Mouse (Mus musculus) midbrain, embryonic 10.5 days (tissue): ENCODE measurements around the gene Tmem243. TPM values are rescaled to one million over a fixed set of nuclear protein-coding genes. Genes with fewer than 3 reads are reported as not detected.

Experiments used
- DNase-seq: peaks from one replicate; pipeline ENCODE4 v3.0.0-alpha.2; 2017; ENCODE audit warnings: low spot score
- H3K27ac ChIP-seq: fragments of 300-500 bp; sonication (generic); replicated peaks from 2 replicates; pipeline ENCODE4 v1.5.1; 2016; ENCODE audit warnings: mild to moderate bottlenecking
- H3K27me3 ChIP-seq: fragments of 300-500 bp; sonication (generic); 2 replicates; pipeline ENCODE4 v1.6.1; 2016; ENCODE audit warnings: low read depth, mild to moderate bottlenecking; ENCODE audit not compliant: poor library complexity, severe bottlenecking
- H3K36me3 ChIP-seq: fragments of 300-500 bp; sonication (generic); 2 replicates; pipeline ENCODE4 v1.6.1; 2016; ENCODE audit warnings: mild to moderate bottlenecking, moderate library complexity
- H3K4me1 ChIP-seq: fragments of 300-500 bp; sonication (generic); 2 replicates; pipeline ENCODE4 v1.6.1; 2016
- H3K4me3 ChIP-seq: fragments of 300-500 bp; sonication (generic); 2 replicates; pipeline ENCODE4 v1.5.1; 2016; ENCODE audit warnings: mild to moderate bottlenecking, moderate library complexity
- H3K9me3 ChIP-seq: fragments of 300-500 bp; sonication (generic); replicated peaks from 2 replicates; pipeline ENCODE4 v1.6.1; 2016; ENCODE audit warnings: mild to moderate bottlenecking
- whole genome bisulfite sequencing: fragments of 180-500 bp; shearing (Covaris S2); methylation state at CpG from one replicate; pipeline ENCODE4 v1.1.7; 2016; 5-methylcytosine and 5-hydroxymethylcytosine counted together
- polyA plus RNA-seq: library from polyadenylated mRNA; unstranded; fragments of >200 nt; fragmentation: Nextera tagmentation; extraction: Ambion mirVana; gene quantifications from 2 replicates; pipeline ENCODE4 v1.2.1, GENCODE M21; 2016

Gene Tmem243
- polyA plus RNA-seq, 1 experiment from 2014 or later, result 24.6 TPM

- Histone ChIP-seq H3K36me3 (no peaks in the 10 kb centered on the region), H3K27ac (no peak overlapping the region), H3K27me3 (no peaks in the 10 kb centered on the region), H3K4me3 (no peak overlapping the region), H3K4me1 (no peaks in the 10 kb centered on the region), H3K9me3 (no peaks in the 10 kb centered on the region)
- DNase-seq, result no peak
- WGBS, result 82% methylated on average over 3 of the region's 3 CpGs
Observed at GRCm38 (mm10) chr5:9086924-9087719, 13.3 kb upstream of the Tmem243 start.

GRCm38 (mm10) chr5:9090493-9091106 is 9.9 kb upstream of the Tmem243 start:
- no peaks in the 10 kb centered on the region for H3K4me1 ChIP-seq
- H3K36me3 ChIP-seq, result no peaks in the 10 kb centered on the region
- H3K9me3 ChIP-seq, result no peaks in the 10 kb centered on the region
- DNase-seq, result no peak
- no peaks in the 10 kb centered on the region for H3K27me3 ChIP-seq
- 84% methylated on average over 6 of the region's 6 CpGs for WGBS
- no peak overlapping the region for H3K4me3 ChIP-seq
- no peak overlapping the region for H3K27ac ChIP-seq

- Histone ChIP-seq H3K9me3 (peaks cover 6% of the 10 kb centered on the region; the same call in 1 of the 2 replicates), H3K4me3 (no peak overlapping the region), H3K4me1 (no peaks in the 10 kb centered on the region), H3K27ac (no peak overlapping the region), H3K36me3 (no peaks in the 10 kb centered on the region), H3K27me3 (no peaks in the 10 kb centered on the region)
- no peak for DNase-seq
- WGBS, result 91% methylated on average over 1 of the region's 1 CpGs
Observed at GRCm38 (mm10) chr5:9092716-9093115, 7.8 kb upstream of the Tmem243 start.

GRCm38 (mm10) chr5:9093490-9093889 is 7.0 kb upstream of the Tmem243 start:
- H3K4me3 ChIP-seq, result no peak overlapping the region
- H3K9me3 ChIP-seq, result peaks cover 10% of the 10 kb centered on the region; the same call in 1 of the 2 replicates
- H3K27ac ChIP-seq, result no peak overlapping the region
- no peak for DNase-seq
- no peaks in the 10 kb centered on the region for H3K4me1 ChIP-seq
- no peaks in the 10 kb centered on the region for H3K27me3 ChIP-seq
- no peaks in the 10 kb centered on the region for H3K36me3 ChIP-seq
- WGBS, result 89% methylated on average over 4 of the region's 4 CpGs

GRCm38 (mm10) chr5:9100849-9101801 is 657 bp downstream of the Tmem243 start:
- H3K27ac ChIP-seq, result peak overlapping the region; percentile 90
- DNase-seq, result peak; percentile 72
- peak overlapping the region; percentile 86 for H3K4me3 ChIP-seq
- H3K36me3 ChIP-seq, result no peaks in the 10 kb centered on the region
- H3K27me3 ChIP-seq, result peaks cover 14% of the 10 kb centered on the region
- peaks cover 10% of the 10 kb centered on the region; the same call in 1 of the 2 replicates for H3K9me3 ChIP-seq
- under 1% methylated on average over 80 of the region's 83 CpGs for WGBS
- H3K4me1 ChIP-seq, result peaks cover 18% of the 10 kb centered on the region

GRCm38 (mm10) chr5:9102696-9103095 is 2.2 kb downstream of the Tmem243 start:
- Histone ChIP-seq H3K27me3 (peaks cover 14% of the 10 kb centered on the region), H3K36me3 (no peaks in the 10 kb centered on the region), H3K4me1 (peaks cover 18% of the 10 kb centered on the region), H3K27ac (no peak overlapping the region), H3K4me3 (no peak overlapping the region), H3K9me3 (peaks cover 4% of the 10 kb centered on the region; the same call in 1 of the 2 replicates)
- WGBS, result 88% methylated on average over 2 of the region's 2 CpGs
- DNase-seq, result no peak

- DNase-seq, result no peak
- no peak overlapping the region for H3K4me3 ChIP-seq
- peaks cover 14% of the 10 kb centered on the region for H3K27me3 ChIP-seq
- no peaks in the 10 kb centered on the region for H3K9me3 ChIP-seq
- WGBS, result 92% methylated on average over 8 of the region's 8 CpGs
- H3K4me1 ChIP-seq, result peaks cover 18% of the 10 kb centered on the region
- no peak overlapping the region for H3K27ac ChIP-seq
- no peaks in the 10 kb centered on the region for H3K36me3 ChIP-seq
Observed at GRCm38 (mm10) chr5:9103958-9104357, 3.5 kb downstream of the Tmem243 start.

- 88% methylated on average over 6 of the region's 6 CpGs for WGBS
Observed at GRCm38 (mm10) chr5:9106806-9107205, 6.3 kb downstream of the Tmem243 start.

GRCm38 (mm10) chr5:9107296-9108089 is 7.0 kb downstream of the Tmem243 start:
- WGBS, result 89% methylated on average over 8 of the region's 8 CpGs
- no peaks in the 10 kb centered on the region for H3K36me3 ChIP-seq
- no peak overlapping the region for H3K27ac ChIP-seq
- no peaks in the 10 kb centered on the region for H3K4me1 ChIP-seq
- DNase-seq, result no peak
- no peak overlapping the region for H3K4me3 ChIP-seq
- no peaks in the 10 kb centered on the region for H3K9me3 ChIP-seq
- H3K27me3 ChIP-seq, result peaks cover 2% of the 10 kb centered on the region; the same call in 1 of the 2 replicates

More at GRCm38 (mm10) chr5:9106806-9107205, 6.3 kb downstream of the Tmem243 start:
- Histone ChIP-seq H3K36me3 (no peaks in the 10 kb centered on the region), H3K4me3 (no peak overlapping the region), H3K27ac (no peak overlapping the region), H3K27me3 (peaks cover 9% of the 10 kb centered on the region), H3K9me3 (no peaks in the 10 kb centered on the region), H3K4me1 (peaks cover 4% of the 10 kb centered on the region)
- DNase-seq, result no peak

- WGBS, result 82% methylated on average over 5 of the region's 5 CpGs
- no peaks in the 10 kb centered on the region for H3K27me3 ChIP-seq
- DNase-seq, result no peak
- H3K36me3 ChIP-seq, result no peaks in the 10 kb centered on the region
- H3K4me1 ChIP-seq, result no peaks in the 10 kb centered on the region
- no peaks in the 10 kb centered on the region for H3K9me3 ChIP-seq
- no peak overlapping the region for H3K27ac ChIP-seq
- no peak overlapping the region for H3K4me3 ChIP-seq
Observed at GRCm38 (mm10) chr5:9108490-9108889, 8.0 kb downstream of the Tmem243 start.

- Histone ChIP-seq H3K9me3 (no peaks in the 10 kb centered on the region), H3K27me3 (no peaks in the 10 kb centered on the region), H3K36me3 (no peaks in the 10 kb centered on the region), H3K27ac (no peak overlapping the region), H3K4me3 (no peak overlapping the region), H3K4me1 (no peaks in the 10 kb centered on the region)
- no peak for DNase-seq
Observed at GRCm38 (mm10) chr5:9109582-9109981, 9.1 kb downstream of the Tmem243 start.

GRCm38 (mm10) chr5:9111285-9111684 is 10.8 kb downstream of the Tmem243 start:
- Histone ChIP-seq H3K36me3 (peaks cover 3% of the 10 kb centered on the region; the same call in 1 of the 2 replicates), H3K27me3 (no peaks in the 10 kb centered on the region), H3K4me1 (no peaks in the 10 kb centered on the region), H3K4me3 (no peak overlapping the region), H3K9me3 (no peaks in the 10 kb centered on the region), H3K27ac (no peak overlapping the region)
- 56% methylated on average over 2 of the region's 2 CpGs for WGBS
- no peak for DNase-seq
